Mouse (Mus musculus) ES-E14 (cell line): ENCODE measurements at regions not wholly inside any gene's neighbourhood (a gene's known extent, or its start where the extent isn't known, plus 50 kb on each side); places are given as distances from the start of the nearest gene placed in this dataset.

ENCODE experiments used
- DNase-seq: peaks from one replicate; pipeline ENCODE4 v3.0.0-alpha.2; 2013; ENCODE audit warnings: low read depth, low spot score
- H3K27ac ChIP-seq: 2 replicates; pipeline ENCODE4 v1.5.1; 2012; ENCODE audit warnings: low read depth, mild to moderate bottlenecking, low read length, moderate library complexity, mixed read lengths; ENCODE audit not compliant: poor library complexity, insufficient read depth, severe bottlenecking
- H3K36me3 ChIP-seq: 2 replicates; pipeline ENCODE4 v1.6.1; 2012; ENCODE audit warnings: mild to moderate bottlenecking, low read length, moderate library complexity, mixed read lengths; ENCODE audit not compliant: control insufficient read depth, poor library complexity, insufficient read depth, severe bottlenecking
- H3K4me1 ChIP-seq, 2 experiments: fragments of 150-350 bp in 1 of 2; sonication (generic) in 1 of 2; 2 replicates each; pipeline ENCODE4 v1.6.1; 2012; ENCODE audit warnings: low read length in 2 of 2, mild to moderate bottlenecking in 1 of 2, mixed read lengths in 1 of 2; ENCODE audit not compliant: control insufficient read depth in 2 of 2, insufficient read depth in 2 of 2, poor library complexity in 1 of 2
- H3K4me3 ChIP-seq, 2 experiments: fragments of 150-350 bp in 1 of 2; sonication (generic) in 1 of 2; 2 replicates each; pipeline ENCODE4 v1.5.1; 2012; ENCODE audit warnings: low read length in 2 of 2, low read depth in 1 of 2, mild to moderate bottlenecking in 1 of 2, mixed read lengths in 1 of 2; ENCODE audit not compliant: insufficient read depth in 1 of 2, poor library complexity in 1 of 2, severe bottlenecking in 1 of 2
- H3K9ac ChIP-seq: 2 replicates; pipeline ENCODE4 v1.6.1; 2012; ENCODE audit warnings: low read depth, mild to moderate bottlenecking, low read length, mixed read lengths; ENCODE audit not compliant: poor library complexity, insufficient read depth, severe bottlenecking
- H3K9me3 ChIP-seq: fragments of 150-350 bp; sonication (generic); 2 replicates; pipeline ENCODE4 v1.6.1; 2012; ENCODE audit warnings: low read depth, mild to moderate bottlenecking, low read length; ENCODE audit not compliant: control insufficient read depth, insufficient read depth
- CHD2 ChIP-seq: IDR thresholded peaks from 2 replicates; pipeline ENCODE4 v1.6.1; 2014; ENCODE audit warnings: mild to moderate bottlenecking, low read depth, low read length, inconsistent platforms
- HCFC1 ChIP-seq: IDR thresholded peaks from 2 replicates; pipeline ENCODE4 v1.6.1; 2012; ENCODE audit warnings: low read length, inconsistent platforms, borderline replicate concordance; ENCODE audit not compliant: insufficient read depth
- MAFK ChIP-seq: IDR thresholded peaks from 2 replicates; pipeline ENCODE4 v1.6.1; 2014; ENCODE audit warnings: mild to moderate bottlenecking, low read depth, low read length, inconsistent platforms; ENCODE audit not compliant: insufficient read depth
- ZC3H11A ChIP-seq: IDR thresholded peaks from 2 replicates; pipeline ENCODE4 v1.6.1; 2012; ENCODE audit warnings: low read depth, mild to moderate bottlenecking, inconsistent platforms, low read length, borderline replicate concordance
- ZNF384 ChIP-seq: IDR thresholded peaks from 2 replicates; pipeline ENCODE4 v1.6.1; 2012; ENCODE audit warnings: low read depth, low read length, inconsistent platforms
- in situ Hi-C, 2 experiments: fragments of 600-800 bp; cut with MboI; formaldehyde crosslinking; loops; one replicate each; pipeline ENCODE4 v1.15.1; 2025; ENCODE audit warnings: low sequenced_read_pairs in 2 of 2, inconsistent platforms in 1 of 2; ENCODE audit not compliant: unreplicated experiment in 2 of 2

DNA sequence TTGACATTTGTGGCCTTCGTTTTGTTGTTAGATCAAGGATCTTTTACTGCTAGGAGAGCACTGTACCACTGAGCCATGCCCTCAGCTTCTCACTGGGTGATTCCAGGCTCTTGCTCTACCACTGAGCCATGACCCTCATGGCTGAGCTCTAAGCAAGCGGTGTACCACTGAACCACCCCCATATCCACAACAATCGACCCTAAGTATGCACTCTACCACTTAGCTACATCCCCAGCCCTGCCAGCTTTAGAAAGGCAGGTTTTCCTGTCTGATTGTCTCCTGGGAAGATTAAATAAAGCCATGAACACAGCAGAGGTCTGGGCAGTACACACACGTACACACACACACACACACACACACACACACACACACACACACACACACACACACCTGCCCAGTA lies 178.9 kb upstream of the Tshz3 start:
- no peak overlapping the region for H3K4me3 ChIP-seq
- H3K4me1 ChIP-seq: no peaks in the 10 kb centered on the region
- H3K36me3 ChIP-seq: no peaks in the 10 kb centered on the region
- TF ChIP-seq CHD2: no peak
- no peak for TF ChIP-seq ZNF384
- TF ChIP-seq ZC3H11A: no peak
- TF ChIP-seq HCFC1: no peak
- no peak for TF ChIP-seq MAFK
- no peak overlapping the region for H3K27ac ChIP-seq
- DNase-seq: no peak
- in situ Hi-C loops: no loop called here
- no peaks in the 10 kb centered on the region for H3K9me3 ChIP-seq
- no peak overlapping the region for H3K9ac ChIP-seq

DNA sequence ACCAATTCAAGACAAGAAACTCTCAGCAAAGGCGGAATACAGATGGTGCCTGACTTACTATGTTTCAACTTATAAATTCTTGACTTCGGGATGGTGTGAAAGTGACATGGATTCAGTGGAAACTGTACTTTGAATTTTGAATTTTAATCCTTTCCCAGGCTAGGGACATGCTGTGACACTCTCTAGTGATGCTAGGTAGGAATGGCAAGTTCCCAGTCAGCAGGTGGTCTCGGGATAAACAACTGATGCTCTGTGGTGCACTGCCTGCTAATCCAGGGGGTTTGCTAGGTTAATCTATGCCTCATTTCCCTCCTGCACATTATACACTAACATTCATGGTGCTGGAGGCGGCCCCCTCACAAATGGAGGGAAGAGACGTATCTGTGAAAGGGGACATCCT lies 175.0 kb upstream of the Tshz3 start:
- no peak for TF ChIP-seq ZC3H11A
- TF ChIP-seq ZNF384: no peak
- TF ChIP-seq HCFC1: no peak
- no peak for TF ChIP-seq CHD2
- TF ChIP-seq MAFK: no peak
- H3K4me1 ChIP-seq: no peaks in the 10 kb centered on the region
- H3K27ac ChIP-seq: no peak overlapping the region
- no peak overlapping the region for H3K9ac ChIP-seq
- in situ Hi-C loops: no loop called here
- H3K36me3 ChIP-seq: no peaks in the 10 kb centered on the region
- DNase-seq: no peak
- no peak overlapping the region for H3K4me3 ChIP-seq
- no peaks in the 10 kb centered on the region for H3K9me3 ChIP-seq

DNA sequence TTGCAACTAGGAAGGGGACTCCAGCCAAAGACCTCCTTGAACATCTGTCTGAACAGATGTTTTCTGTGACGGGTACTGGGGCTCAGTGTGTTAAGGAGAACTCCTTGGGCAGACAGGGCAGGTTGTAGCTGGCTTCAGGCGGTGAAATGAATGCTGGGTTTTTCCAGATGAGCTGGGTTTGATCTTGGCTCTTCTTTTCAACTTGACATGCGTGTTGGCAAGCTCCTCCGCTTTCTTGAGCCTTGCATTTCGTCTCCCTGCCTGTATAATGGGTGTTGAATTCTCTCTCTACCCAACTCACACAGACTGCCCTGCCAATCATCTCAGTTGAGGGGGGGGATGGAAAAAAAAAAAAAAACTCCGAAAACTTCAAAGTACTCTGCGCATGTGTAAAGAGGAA lies 171.8 kb upstream of the Tshz3 start:
- Histone ChIP-seq H3K36me3 (no peaks in the 10 kb centered on the region), H3K27ac (no peak overlapping the region), H3K4me1 (no peaks in the 10 kb centered on the region), H3K4me3 (no peak overlapping the region), H3K9me3 (no peaks in the 10 kb centered on the region), H3K9ac (no peak overlapping the region)
- TF ChIP-seq ZNF384 (no peak), ZC3H11A (no peak), MAFK (no peak), CHD2 (no peak), HCFC1 (no peak)
- no peak for DNase-seq
- in situ Hi-C loops: no loop called here

DNA sequence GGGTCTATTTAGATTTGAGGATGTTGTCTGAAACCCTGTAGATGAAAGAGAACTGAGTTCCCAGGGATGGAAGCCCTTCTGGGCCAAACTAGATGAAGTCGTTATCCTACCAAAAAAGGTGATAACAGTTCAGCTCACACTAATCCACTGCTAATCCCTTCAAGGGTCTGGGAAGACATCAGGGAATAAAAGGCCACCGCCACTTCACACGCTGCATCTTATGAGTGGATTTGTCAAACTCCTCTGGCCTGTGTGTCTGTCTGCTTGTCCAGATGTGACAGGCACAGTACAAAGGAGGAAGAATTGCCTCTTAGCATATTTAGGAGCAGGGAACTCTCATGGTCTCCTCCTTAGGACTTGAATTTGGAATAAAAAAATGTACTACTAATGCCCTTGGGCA lies 171.2 kb upstream of the Tshz3 start:
- Histone ChIP-seq H3K4me1 (no peaks in the 10 kb centered on the region), H3K9me3 (no peaks in the 10 kb centered on the region), H3K27ac (no peak overlapping the region), H3K4me3 (no peak overlapping the region), H3K36me3 (no peaks in the 10 kb centered on the region), H3K9ac (no peak overlapping the region)
- TF ChIP-seq HCFC1: no peak
- TF ChIP-seq MAFK: no peak
- no peak for TF ChIP-seq ZNF384
- no peak for TF ChIP-seq CHD2
- no peak for TF ChIP-seq ZC3H11A
- DNase-seq: no peak
- in situ Hi-C loops: no loop called here

GRCm38 (mm10) chr7:36529504-36530065 lies 168.3 kb upstream of the Tshz3 start:
- in situ Hi-C loops: no loop called here

More at GRCm38 (mm10) chr7:36529504-36530065, 168.3 kb upstream of the Tshz3 start:
- H3K4me1 ChIP-seq: no peaks in the 10 kb centered on the region
- no peaks in the 10 kb centered on the region for H3K36me3 ChIP-seq
- H3K9ac ChIP-seq: no peak overlapping the region
- H3K27ac ChIP-seq: no peak overlapping the region
- DNase-seq: no peak
- no peaks in the 10 kb centered on the region for H3K9me3 ChIP-seq
- H3K4me3 ChIP-seq: no peak overlapping the region
- TF ChIP-seq MAFK (no peak), ZC3H11A (no peak), ZNF384 (no peak), CHD2 (no peak), HCFC1 (no peak)
